Mouse (Mus musculus): ENCODE data around the gene Bag2.

DNA sequence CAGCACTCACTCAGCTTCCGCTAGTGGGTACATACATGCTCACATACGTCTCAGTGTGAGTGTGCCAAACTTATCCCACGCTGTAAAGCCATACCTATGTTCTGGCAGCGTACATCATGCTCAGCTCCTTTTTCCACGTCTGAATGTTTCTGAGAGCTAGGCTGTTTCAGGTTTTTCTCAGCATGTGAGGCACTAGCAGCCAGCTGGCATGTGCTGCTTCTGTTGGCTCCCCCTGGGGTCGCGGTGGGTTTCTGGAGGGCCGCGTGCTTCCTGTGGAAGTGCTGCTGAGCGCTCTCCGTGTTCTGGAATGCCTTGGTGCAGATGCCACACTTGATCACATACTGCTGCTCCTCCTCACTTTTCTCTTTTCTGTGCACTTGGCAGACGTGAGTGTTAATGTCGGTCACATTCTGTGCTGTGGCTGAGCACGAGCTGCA is 18.6 kb upstream of the Bag2 start:
- no peak for TF ChIP-seq CTCF (IDR thresholded peaks at IDR 0.05; ENCODE audit: control insufficient read depth, insufficient read depth, low read length)
- no peak for TF ChIP-seq POLR2A (IDR thresholded peaks at IDR 0.05; ENCODE audit: borderline replicate concordance, control insufficient read depth, low read depth, low read length)
